Mouse (Mus musculus): ENCODE measurements around the gene Tubg2.

Tubg2 gene

GRCm38 (mm10) chr11:101199555-101199954 is 43.8 kb downstream of the Tubg2 start:
- DNase-seq, result no peak

- DNase-seq, result peak; percentile 85
Measured at GRCm38 (mm10) chr11:101200986-101201385, 45.3 kb downstream of the Tubg2 start.
